Mouse (Mus musculus) CH12.LX (cell line): Measurements from ENCODE around the gene Mrpl33. TPM values are rescaled to one million over a fixed set of nuclear protein-coding genes. Genes with fewer than 3 reads are reported as not detected.

Source experiments
- DNase-seq: peaks from one replicate; pipeline ENCODE4 v3.0.0-alpha.2; 2013; ENCODE audit errors: extremely low read depth
- H3K27ac ChIP-seq: 2 replicates; pipeline ENCODE4 v1.5.1; 2012; ENCODE audit warnings: low read depth, mild to moderate bottlenecking, control low read depth, moderate library complexity; ENCODE audit not compliant: insufficient read depth
- H3K27me3 ChIP-seq: replicated peaks from 2 replicates; pipeline ENCODE3; 2012; ENCODE audit warnings: inconsistent platforms
- H3K36me3 ChIP-seq, 2 experiments: replicated peaks in 1 of 2; 2 replicates each; pipeline versions ENCODE3 to v1.6.1; 2012; ENCODE audit warnings: inconsistent platforms in 1 of 2, low read length in 1 of 2, mild to moderate bottlenecking in 1 of 2, mixed read lengths in 1 of 2, moderate library complexity in 1 of 2; ENCODE audit not compliant: control insufficient read depth in 1 of 2, insufficient read depth in 1 of 2
- H3K4me1 ChIP-seq, 2 experiments: 2 replicates each; pipeline ENCODE4 v1.6.1; 2012; ENCODE audit warnings: inconsistent platforms in 1 of 2, moderate library complexity in 1 of 2; ENCODE audit not compliant: insufficient read depth in 2 of 2, control insufficient read depth in 1 of 2
- H3K4me2 ChIP-seq: 2 replicates; pipeline ENCODE4 v1.6.1; 2012; ENCODE audit warnings: low read depth, mild to moderate bottlenecking, control low read depth; ENCODE audit not compliant: poor library complexity, insufficient read depth, severe bottlenecking
- H3K4me3 ChIP-seq, 3 experiments: fragments of 150-350 bp in 1 of 3; sonication (generic) in 1 of 3; replicated peaks in 1 of 3; 2 replicates each; pipeline versions ENCODE3 to v1.5.1; 2011 to 2012; ENCODE audit warnings: low read depth in 2 of 3, low read length in 2 of 3, mild to moderate bottlenecking in 2 of 3, moderate library complexity in 2 of 3, control low read depth in 1 of 3, improper control_type of control experiment in 1 of 3, inconsistent platforms in 1 of 3, mixed read lengths in 1 of 3; ENCODE audit not compliant: poor library complexity in 1 of 3
- H3K79me2 ChIP-seq: replicated peaks from 2 replicates; pipeline ENCODE4 v1.6.1; 2012; ENCODE audit warnings: mild to moderate bottlenecking, moderate library complexity; ENCODE audit not compliant: control insufficient read depth, poor library complexity, insufficient read depth, severe bottlenecking; ENCODE audit errors: extremely low read depth
- H3K9ac ChIP-seq: 2 replicates; pipeline ENCODE4 v1.6.1; 2012; ENCODE audit warnings: low read depth, mild to moderate bottlenecking, control low read depth, moderate library complexity; ENCODE audit not compliant: insufficient read depth
- H3K9me3 ChIP-seq: replicated peaks from 2 replicates; pipeline ENCODE3; 2012; ENCODE audit warnings: low read length, inconsistent platforms, mixed read lengths
- BHLHE40 ChIP-seq: IDR thresholded peaks from 2 replicates; pipeline ENCODE4 v1.6.1; 2011; ENCODE audit warnings: mild to moderate bottlenecking, low read depth, low read length, improper control_type of control experiment
- CTCF ChIP-seq, 2 experiments: IDR thresholded peaks in 1 of 2; conservative IDR thresholded peaks in 1 of 2; 2 replicates each; pipeline ENCODE4 v1.5.1; 2011 to 2012; ENCODE audit warnings: low read depth in 2 of 2, low read length in 2 of 2, improper control_type of control experiment in 1 of 2, inconsistent platforms in 1 of 2, mild to moderate bottlenecking in 1 of 2, moderate library complexity in 1 of 2
- E2F4 ChIP-seq: IDR thresholded peaks from 2 replicates; pipeline ENCODE4 v1.6.1; 2011; ENCODE audit warnings: low read depth, low read length, improper control_type of control experiment; ENCODE audit not compliant: insufficient replicate concordance
- EP300 ChIP-seq: IDR thresholded peaks from 2 replicates; pipeline ENCODE4 v1.6.1; 2011; ENCODE audit warnings: low read length, improper control_type of control experiment
- HCFC1 ChIP-seq: IDR thresholded peaks from 2 replicates; pipeline ENCODE4 v1.6.1; 2012; ENCODE audit warnings: low read depth, mild to moderate bottlenecking, inconsistent platforms, low read length, improper control_type of control experiment
- MAX ChIP-seq: IDR thresholded peaks from 2 replicates; pipeline ENCODE4 v1.6.1; 2011; ENCODE audit warnings: low read length, improper control_type of control experiment
- MXI1 ChIP-seq: IDR thresholded peaks from 2 replicates; pipeline ENCODE4 v1.6.1; 2011; ENCODE audit warnings: mild to moderate bottlenecking, low read depth, low read length, improper control_type of control experiment
- NRF1 ChIP-seq: IDR thresholded peaks from 2 replicates; pipeline ENCODE4 v1.6.1; 2014; ENCODE audit warnings: low read depth, mild to moderate bottlenecking, inconsistent platforms, low read length, improper control_type of control experiment, moderate library complexity
- PAX5 ChIP-seq: IDR thresholded peaks from 2 replicates; pipeline ENCODE4 v1.6.1; 2012; ENCODE audit warnings: low read length, inconsistent platforms, mixed read lengths
- POLR2A ChIP-seq: IDR thresholded peaks from 2 replicates; pipeline ENCODE4 v1.6.1; 2011; ENCODE audit warnings: low read depth, mild to moderate bottlenecking, improper control_type of control experiment, low read length
- POLR2AphosphoS2 ChIP-seq: IDR thresholded peaks from 2 replicates; pipeline ENCODE4 v1.6.1; 2011; ENCODE audit warnings: low read depth, low read length, improper control_type of control experiment
- RAD21 ChIP-seq: IDR thresholded peaks from 2 replicates; pipeline ENCODE4 v1.6.1; 2011; ENCODE audit warnings: low read depth, mild to moderate bottlenecking, low read length, improper control_type of control experiment, moderate library complexity
- RCOR1 ChIP-seq: conservative IDR thresholded peaks from 2 replicates; pipeline ENCODE4 v1.6.1; 2012; ENCODE audit warnings: low read depth, mild to moderate bottlenecking, inconsistent platforms, low read length, improper control_type of control experiment
- SIN3A ChIP-seq: IDR thresholded peaks from 2 replicates; pipeline ENCODE4 v1.6.1; 2012; ENCODE audit warnings: low read length, improper control_type of control experiment, inconsistent platforms
- SMC3 ChIP-seq: IDR thresholded peaks from 2 replicates; pipeline ENCODE4 v1.6.1; 2011; ENCODE audit warnings: low read depth, low read length, improper control_type of control experiment
- TBP ChIP-seq: conservative IDR thresholded peaks from 2 replicates; pipeline ENCODE4 v1.6.1; 2011; ENCODE audit warnings: low read depth, low read length, improper control_type of control experiment
- UBTF ChIP-seq: IDR thresholded peaks from 2 replicates; pipeline ENCODE4 v1.6.1; 2012; ENCODE audit warnings: low read depth, mild to moderate bottlenecking, inconsistent platforms, low read length, improper control_type of control experiment, moderate library complexity
- ZKSCAN1 ChIP-seq: IDR thresholded peaks from 2 replicates; pipeline ENCODE4 v1.6.1; 2012; ENCODE audit warnings: low read depth, inconsistent platforms, low read length, improper control_type of control experiment, borderline replicate concordance
- ZMIZ1 ChIP-seq: IDR thresholded peaks from 2 replicates; pipeline ENCODE4 v1.6.1; 2012; ENCODE audit warnings: low read depth, mild to moderate bottlenecking, inconsistent platforms, low read length, improper control_type of control experiment
- dilution Hi-C: fragments of 300-500 bp; cut with MboI; formaldehyde crosslinking; loops from 2 replicates; pipeline ENCODE4 v1.14.3; 2020; ENCODE audit warnings: low sequenced_read_pairs; ENCODE audit not compliant: extremely low pct_unique_long_range_greater_than_20kb, extremely low pct_ligation_motif_present
- in situ Hi-C: fragments of 300-500 bp; cut with MboI; formaldehyde crosslinking; loops from 3 replicates; pipeline ENCODE4 v1.14.3; 2019; ENCODE audit warnings: low sequenced_read_pairs, low pct_ligation_motif_present, low pct_unique_long_range_greater_than_20kb, mixed read lengths
- polyA plus RNA-seq: library from polyadenylated mRNA; unstranded; fragments of >175 nt; gene quantifications from 2 replicates; pipeline ENCODE4 v1.2.1, GENCODE M21; 2012; ENCODE audit warnings: low read depth; ENCODE audit not compliant: insufficient read length
- total RNA-seq, 2 experiments: library from RNA; depleted of rRNA; stranded (reverse); fragments of 300-350 nt in 1 of 2; fragments of >200 nt in 1 of 2; gene quantifications; 2 replicates each; pipeline ENCODE4 v1.2.3; 2012 to 2014

Mrpl33 gene
- total and polyA plus RNA-seq, 3 experiments, result 114 to 336 (median 168) TPM

- dilution Hi-C loops (no loop called here), in situ Hi-C loops (no loop called here)
Measured at GRCm38 (mm10) chr5:31671137-31671536, 74.4 kb downstream of the Mrpl33 start.

GRCm38 (mm10) chr5:31673431-31673830 is 76.7 kb downstream of the Mrpl33 start:
- DNase-seq, result no peak
- Histone ChIP-seq H3K9me3 (no peaks in the 10 kb centered on the region), H3K27ac (no peak overlapping the region)
- TF ChIP-seq POLR2AphosphoS2, result no peak
- no peak for TF ChIP-seq TBP
- TF ChIP-seq ZKSCAN1, result no peak
- no peak for TF ChIP-seq RAD21
- TF ChIP-seq E2F4, result no peak
- no peak for TF ChIP-seq RCOR1
- TF ChIP-seq, all 38 proteins: peak for 0
- Histone ChIP-seq H3K9ac (no peak overlapping the region), H3K4me2 (no peak overlapping the region), H3K27me3 (no peaks in the 10 kb centered on the region), H3K79me2 (no peaks in the 10 kb centered on the region), H3K36me3 (peaks cover 0 to 10% of the 10 kb centered on the region in 2 experiments), H3K4me3 (no peak overlapping the region), H3K4me1 (peaks cover 0 to 9% of the 10 kb centered on the region in 2 experiments; a peak in 2 of 4 replicates)
- dilution Hi-C loops, result no loop called here
- in situ Hi-C loops, result no loop called here

More at GRCm38 (mm10) chr5:31671137-31671536, 74.4 kb downstream of the Mrpl33 start:
- H3K36me3 ChIP-seq, result peaks cover 0 to 14% of the 10 kb centered on the region in 2 experiments
- H3K9me3 ChIP-seq, result no peaks in the 10 kb centered on the region
- no peak overlapping the region for H3K4me2 ChIP-seq
- no peak overlapping the region for H3K27ac ChIP-seq
- no peak overlapping the region for H3K4me3 ChIP-seq
- H3K79me2 ChIP-seq, result no peaks in the 10 kb centered on the region
- DNase-seq, result no peak
- no peak overlapping the region for H3K9ac ChIP-seq
- H3K4me1 ChIP-seq, result peaks cover 0 to 11% of the 10 kb centered on the region in 2 experiments; a peak in 2 of 4 replicates
- TF ChIP-seq POLR2A (no peak), SIN3A (no peak), MAX (no peak), ZMIZ1 (no peak), UBTF (no peak), HCFC1 (no peak), NRF1 (no peak), BHLHE40 (no peak), PAX5 (no peak), MXI1 (no peak), POLR2AphosphoS2 (no peak), EP300 (no peak), SMC3 (no peak), CTCF (conservative IDR thresholded peaks at IDR 0.05 in 1 of 2, IDR thresholded peaks at IDR 0.05 in 1 of 2; ENCODE audit: low read depth in 2 of 2, low read length in 2 of 2) (no peak)
- no peaks in the 10 kb centered on the region for H3K27me3 ChIP-seq
